Mouse (Mus musculus) embryo, embryonic 10.5 days (tissue): ENCODE data around the gene Vmn2r121.

ENCODE experiments used
- DNase-seq: peaks from one replicate; pipeline ENCODE4 v3.0.0-alpha.2; 2015; ENCODE audit warnings: low spot score

The Vmn2r121 gene

GRCm38 (mm10) chrX:124135852-124136251 lies at the start of gene Vmn2r121:
TSS of gene Vmn2r121 (minus strand) at chrX:124135952.
- no peak for DNase-seq
